Mouse (Mus musculus): ENCODE measurements around the gene Slc25a16. TPM values are rescaled to one million over a fixed set of nuclear protein-coding genes. Genes with fewer than 3 reads are reported as not detected.

Slc25a16 gene
- total and polyA plus RNA-seq, 2 experiments from 2014 or later = 19.6 to 35.4 TPM

DNA sequence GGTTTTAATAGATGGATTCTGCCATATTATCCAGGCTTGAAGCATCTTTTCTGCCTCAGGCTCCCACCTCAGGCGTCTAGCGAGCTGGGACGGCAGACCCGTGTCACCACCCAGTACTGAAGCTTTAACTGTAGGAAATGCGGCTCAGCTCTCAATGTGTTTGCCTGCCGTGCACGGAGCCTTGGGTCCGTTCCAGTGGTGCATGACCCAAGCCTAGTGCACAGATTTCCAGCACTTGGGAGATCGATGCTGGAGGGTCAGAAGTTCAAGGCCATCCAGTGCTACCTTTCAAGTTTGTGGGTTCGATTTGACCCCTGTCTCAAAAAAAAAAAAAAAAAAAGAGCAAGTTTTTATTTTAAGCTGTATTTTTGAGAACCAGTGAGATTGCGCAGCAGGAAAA, 45.4 kb downstream of the Slc25a16 start:
- ATAC-seq (ENCODE audit: insufficient read depth, low read depth) = no peak
- TF ChIP-seq EP300 (IDR thresholded peaks at IDR 0.05; ENCODE audit: low read depth) (no peak), CTCF (IDR thresholded peaks at IDR 0.05; ENCODE audit: low read depth) (no peak)
- no peak overlapping the region for H3K9ac ChIP-seq (replicated peaks; ENCODE audit: low read depth, low read length)
- DNase-seq (ENCODE audit: low spot score) = no peak
- no peaks in the 10 kb centered on the region for H3K27me3 ChIP-seq (ENCODE audit: control insufficient read depth, insufficient read depth, low read length)
- H3K27ac ChIP-seq (ENCODE audit: low read depth) = no peak overlapping the region
- H3K4me1 ChIP-seq (ENCODE audit: control insufficient read depth, insufficient read depth) = no peaks in the 10 kb centered on the region
- WGBS = 91% methylated on average over 11 of the region's 11 CpGs
- H3K4me3 ChIP-seq (ENCODE audit: low read depth, low read length) = no peak overlapping the region
- no peak overlapping the region for H3K4me2 ChIP-seq (ENCODE audit: low read depth, low read length)
- H3K9me3 ChIP-seq (replicated peaks; ENCODE audit: control insufficient read depth, low read length) = no peaks in the 10 kb centered on the region
- peaks cover 72% of the 10 kb centered on the region for H3K36me3 ChIP-seq (replicated peaks; ENCODE audit: control insufficient read depth, insufficient read depth, low read length)

DNA sequence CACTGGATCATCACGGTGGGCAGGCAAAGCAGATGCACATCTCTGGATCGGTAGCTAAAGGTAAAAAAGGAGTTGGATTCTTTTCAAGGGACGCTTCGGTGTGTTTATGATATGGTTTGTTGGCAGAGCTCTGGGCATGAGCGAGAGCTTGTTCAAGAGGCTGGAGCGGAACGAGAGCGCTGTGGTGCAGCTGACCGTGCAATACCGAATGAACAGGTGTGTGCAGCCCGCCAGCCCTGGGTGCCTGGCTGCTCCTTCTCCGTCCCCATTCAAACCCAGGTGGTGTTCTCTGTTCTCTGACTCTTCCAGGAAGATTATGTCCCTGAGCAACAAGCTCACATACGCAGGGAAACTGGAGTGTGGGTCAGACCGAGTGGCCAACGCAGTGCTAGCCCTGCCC, 45.9 kb downstream of the Slc25a16 start:
- H3K27ac ChIP-seq (ENCODE audit: low read depth) = no peak overlapping the region
- H3K9me3 ChIP-seq (replicated peaks; ENCODE audit: control insufficient read depth, low read length) = no peaks in the 10 kb centered on the region
- no peak overlapping the region for H3K9ac ChIP-seq (replicated peaks; ENCODE audit: low read depth, low read length)
- no peaks in the 10 kb centered on the region for H3K4me1 ChIP-seq (ENCODE audit: control insufficient read depth, insufficient read depth)
- DNase-seq (ENCODE audit: low spot score) (no peak), ATAC-seq (ENCODE audit: insufficient read depth, low read depth) (no peak)
- H3K4me3 ChIP-seq (ENCODE audit: low read depth, low read length) = no peak overlapping the region
- no peak overlapping the region for H3K4me2 ChIP-seq (ENCODE audit: low read depth, low read length)
- WGBS = 92% methylated on average over 15 of the region's 15 CpGs
- no peak for TF ChIP-seq CTCF (IDR thresholded peaks at IDR 0.05; ENCODE audit: low read depth)
- TF ChIP-seq EP300 (IDR thresholded peaks at IDR 0.05; ENCODE audit: low read depth) = no peak
- peaks cover 72% of the 10 kb centered on the region for H3K36me3 ChIP-seq (replicated peaks; ENCODE audit: control insufficient read depth, insufficient read depth, low read length)
- H3K27me3 ChIP-seq (ENCODE audit: control insufficient read depth, insufficient read depth, low read length) = no peaks in the 10 kb centered on the region

DNA sequence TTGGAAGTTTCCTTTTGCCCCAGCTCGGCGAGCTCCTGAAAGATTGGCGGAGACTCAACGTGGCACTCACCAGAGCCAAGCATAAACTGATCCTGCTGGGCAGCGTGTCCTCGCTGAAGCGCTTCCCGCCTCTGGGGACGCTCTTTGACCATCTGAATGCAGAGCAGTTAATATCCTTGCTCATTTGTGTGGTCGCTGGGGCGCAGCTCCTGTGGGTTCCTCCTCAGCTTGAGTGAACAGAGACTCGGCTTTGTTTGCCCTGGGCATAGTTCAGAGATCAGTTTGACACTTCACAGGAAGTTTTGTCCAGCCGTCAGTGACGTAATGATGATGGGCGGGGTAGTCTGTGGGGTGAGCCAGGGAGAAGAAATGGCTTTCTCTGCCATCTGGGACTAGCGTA, 51.4 kb downstream of the Slc25a16 start:
- Histone ChIP-seq H3K9ac (replicated peaks; ENCODE audit: low read depth, low read length) (no peak overlapping the region), H3K27me3 (ENCODE audit: control insufficient read depth, insufficient read depth, low read length) (no peaks in the 10 kb centered on the region), H3K4me2 (ENCODE audit: low read depth, low read length) (no peak overlapping the region), H3K4me3 (ENCODE audit: low read depth, low read length) (no peak overlapping the region), H3K36me3 (replicated peaks; ENCODE audit: control insufficient read depth, insufficient read depth, low read length) (peaks cover 45% of the 10 kb centered on the region), H3K27ac (ENCODE audit: low read depth) (no peak overlapping the region), H3K4me1 (ENCODE audit: control insufficient read depth, insufficient read depth) (no peaks in the 10 kb centered on the region), H3K9me3 (replicated peaks; ENCODE audit: control insufficient read depth, low read length) (no peaks in the 10 kb centered on the region)
- ATAC-seq (ENCODE audit: insufficient read depth, low read depth) (no peak), DNase-seq (ENCODE audit: low spot score) (no peak)
- no peak for TF ChIP-seq EP300 (IDR thresholded peaks at IDR 0.05; ENCODE audit: low read depth)
- TF ChIP-seq CTCF (IDR thresholded peaks at IDR 0.05; ENCODE audit: low read depth) = no peak
- 80% methylated on average over 16 of the region's 16 CpGs for WGBS

DNA sequence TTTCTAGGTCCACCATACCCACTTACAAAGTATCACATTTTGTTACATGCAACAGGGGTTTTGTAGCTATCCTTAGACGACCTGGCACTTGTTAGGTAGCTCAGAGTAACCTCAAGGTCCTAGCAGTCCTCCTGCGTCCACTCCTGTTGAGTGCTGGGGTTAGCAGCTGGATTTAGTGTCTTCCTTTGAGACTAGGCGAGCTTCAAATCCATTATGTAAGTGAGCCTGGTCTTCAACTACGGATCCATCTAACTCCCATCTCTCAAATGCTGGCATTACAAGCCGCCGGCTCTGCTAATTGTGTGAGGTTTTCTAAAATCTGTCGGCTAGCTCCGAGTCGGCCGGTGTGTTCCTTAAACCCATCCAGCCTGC, 59.2 kb downstream of the Slc25a16 start:
- H3K9ac ChIP-seq (replicated peaks; ENCODE audit: low read depth, low read length) = 0 out of 2 replicates have a peak overlapping the region, but pooled peaks have one; percentile 74
- TF ChIP-seq EP300 (IDR thresholded peaks at IDR 0.05; ENCODE audit: low read depth) = no peak
- TF ChIP-seq CTCF (IDR thresholded peaks at IDR 0.05; ENCODE audit: low read depth) = no peak
- H3K27ac ChIP-seq (ENCODE audit: low read depth) = no peak overlapping the region
- H3K9me3 ChIP-seq (replicated peaks; ENCODE audit: control insufficient read depth, low read length) = no peaks in the 10 kb centered on the region
- 16% methylated on average over 10 of the region's 10 CpGs for WGBS
- H3K4me2 ChIP-seq (ENCODE audit: low read depth, low read length) = peak overlapping the region; percentile 75
- 0 out of 2 replicates have a peak, but pooled peaks cover 7% of the 10 kb centered on the region for H3K36me3 ChIP-seq (replicated peaks; ENCODE audit: control insufficient read depth, insufficient read depth, low read length)
- DNase-seq (ENCODE audit: low spot score) = no peak
- H3K4me1 ChIP-seq (ENCODE audit: control insufficient read depth, insufficient read depth) = peaks cover 8% of the 10 kb centered on the region; the same call in 1 of the 2 replicates
- no peaks in the 10 kb centered on the region for H3K27me3 ChIP-seq (ENCODE audit: control insufficient read depth, insufficient read depth, low read length)
- H3K4me3 ChIP-seq (ENCODE audit: low read depth, low read length) = peak overlapping the region; percentile 78
- no peak for ATAC-seq (ENCODE audit: insufficient read depth, low read depth)

DNA sequence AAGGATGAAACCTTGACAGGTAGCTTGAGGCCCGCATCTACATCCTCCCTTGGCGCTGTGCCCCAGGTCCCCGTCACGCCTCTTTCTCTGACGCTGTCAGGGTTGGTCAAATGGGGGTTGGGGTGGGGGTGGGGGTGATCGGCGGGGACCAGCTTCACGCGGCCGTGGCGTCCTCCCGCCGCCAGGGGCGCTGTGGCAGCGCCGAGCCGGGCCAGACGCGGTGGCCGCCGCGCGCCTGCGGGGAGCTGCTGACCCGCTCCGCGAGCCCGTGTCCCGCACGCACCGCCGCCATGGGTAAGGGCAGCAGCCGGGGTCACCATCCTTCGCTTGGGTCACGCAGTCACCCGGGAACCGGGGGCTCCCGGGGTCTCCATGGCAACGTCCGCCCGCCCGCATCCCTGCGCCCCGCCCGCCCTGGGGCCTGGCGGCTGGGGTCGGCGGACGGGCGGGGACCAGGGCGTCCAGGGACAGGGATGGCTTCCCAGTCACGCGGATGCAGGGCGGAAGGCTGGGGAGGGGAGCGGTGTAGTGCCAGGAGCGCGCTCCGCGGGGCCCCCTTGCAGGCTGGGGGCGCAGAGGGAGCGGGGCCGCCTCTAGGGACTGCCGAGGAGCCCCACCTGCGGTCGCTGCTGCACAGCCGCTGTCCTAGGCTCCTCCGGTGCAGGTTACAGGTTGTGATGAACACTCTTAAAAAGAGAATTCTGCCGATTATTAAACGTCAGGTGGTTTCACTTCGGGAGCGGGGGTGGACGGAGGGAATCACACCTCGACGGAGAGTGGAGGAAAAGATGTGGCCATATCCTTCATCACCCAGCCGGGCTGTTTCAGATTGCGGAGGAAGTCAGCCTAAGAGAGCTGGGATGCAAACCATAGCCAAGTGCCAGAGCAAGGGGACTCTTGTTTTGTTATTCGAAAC, 59.9 kb downstream of the Slc25a16 start, which contains the start of gene Rufy2:
Rufy2 (plus strand) TSS at position 185 of the 916 bp plus-strand sequence.
- H3K9me3 ChIP-seq (replicated peaks; ENCODE audit: control insufficient read depth, low read length) = no peaks in the 10 kb centered on the region
- H3K4me1 ChIP-seq (ENCODE audit: control insufficient read depth, insufficient read depth) = peaks cover 8% of the 10 kb centered on the region; the same call in 1 of the 2 replicates
- H3K27ac ChIP-seq (ENCODE audit: low read depth) = peak within 1 kb of the TSS; percentile 40
- ATAC-seq (ENCODE audit: insufficient read depth, low read depth) (peak; percentile 85), DNase-seq (ENCODE audit: low spot score) (peak; percentile 73)
- peak within 1 kb of the TSS; percentile 75 for H3K4me2 ChIP-seq (ENCODE audit: low read depth, low read length)
- H3K36me3 ChIP-seq (replicated peaks; ENCODE audit: control insufficient read depth, insufficient read depth, low read length) = 0 out of 2 replicates have a peak, but pooled peaks cover 13% of the 10 kb centered on the region
- TF ChIP-seq EP300 (IDR thresholded peaks at IDR 0.05; ENCODE audit: low read depth) (no peak), CTCF (IDR thresholded peaks at IDR 0.05; ENCODE audit: low read depth) (peak; percentile 44)
- peak within 1 kb of the TSS; percentile 74 for H3K9ac ChIP-seq (replicated peaks; ENCODE audit: low read depth, low read length)
- peak within 1 kb of the TSS; percentile 78 for H3K4me3 ChIP-seq (ENCODE audit: low read depth, low read length)
- no peaks in the 10 kb centered on the region for H3K27me3 ChIP-seq (ENCODE audit: control insufficient read depth, insufficient read depth, low read length)
- WGBS = 1% methylated on average over 70 of the region's 77 CpGs

Measured in heart, postnatal 0 days (tissue).